Mouse (Mus musculus): ENCODE results near the gene Gm26602.

GRCm38 (mm10) chr10:79910556-79910955 lies at the start of gene Gm26602:
- TF ChIP-seq POLR2AphosphoS2 (IDR thresholded peaks at IDR 0.05; ENCODE audit: insufficient read length, low read depth) (no peak), USF1 (IDR thresholded peaks at IDR 0.05; ENCODE audit: low read depth) (no peak)

Data from myocyte (in vitro differentiated cells).